9 mouse cellular contexts compared by ENCODE assay signal in genomic region chr11:65088451-65089222, GRCm38 (mm10).
DNase-seq lines count a peak whose midpoint lies in the region; TF ChIP-seq lines count a peak whose summit lies in the region.
"Had no signal": no experiment of that assay in that cellular context is flagged by ENCODE, and none has a peak within 500 bp of the region (broad histone marks: within the 10 kb centered on the region; RNA-seq: fewer than 3 reads in every experiment).

No protein-coding gene starts in this region.

- H3K36me3 ChIP-seq in MEL (ENCODE audit: control insufficient read depth in 1 of 2, insufficient read depth in 2 of 2, low read length in 2 of 2), result no peaks in the 10 kb centered on the region
- no peaks in the 10 kb centered on the region for H3K36me3 ChIP-seq in small intestine, adult 2 months (ENCODE audit: control insufficient read depth, insufficient read depth, low read length)
- H3K36me3 ChIP-seq: heart, embryonic 13.5 days; neural tube, embryonic 12.5 days had no signal

- peak; percentile 58 to 63 for DNase-seq in left cerebral cortex, postnatal 14 days (ENCODE audit: low spot score in 2 of 2)
- no peak for DNase-seq in left cerebral cortex, postnatal 36 days (ENCODE audit: low spot score in 2 of 2)
- peak; percentile 28 for DNase-seq in MEL (ENCODE audit: low read depth, low spot score)
- DNase-seq in adrenal gland, postnatal 36 days, result peak; percentile 49 to 73
- peak; percentile 84 to 85 for DNase-seq in kidney, postnatal 4 days

- no peaks in the 10 kb centered on the region for H3K4me1 ChIP-seq in MEL (ENCODE audit: control insufficient read depth in 1 of 2, insufficient read depth in 2 of 2, low read length in 2 of 2)
- H3K4me1 ChIP-seq in embryonic fibroblast, embryonic 13.5 days (ENCODE audit: control insufficient read depth, insufficient read depth, low read length), result no peaks in the 10 kb centered on the region
- H3K4me1 ChIP-seq in small intestine, adult 2 months (ENCODE audit: control insufficient read depth, insufficient read depth, insufficient read length, low read length), result peaks cover 2% of the 10 kb centered on the region; the same call in 1 of the 2 replicates
- H3K4me1 ChIP-seq: neural tube, embryonic 12.5 days had no signal

- H3K27ac ChIP-seq in MEL (ENCODE audit: control insufficient read depth, low read depth, low read length), result no peak overlapping the region
- H3K27ac ChIP-seq in embryonic fibroblast, embryonic 13.5 days (ENCODE audit: insufficient read depth, low read length), result no peak overlapping the region
- H3K27ac ChIP-seq in small intestine, adult 2 months (ENCODE audit: insufficient read depth, low read depth, low read length), result no peak overlapping the region
- H3K27ac ChIP-seq: heart, embryonic 13.5 days; neural tube, embryonic 12.5 days had no signal

- intact Hi-C loops in left cerebral cortex, postnatal 14 days (cut with DNase I), result no loop called here
- intact Hi-C loops in left cerebral cortex, postnatal 36 days (cut with DNase I), result loop anchor here (1.0 to 5.0 kb wide), 2 partner anchors 43 to 74 kb away; partner anchors contain the start of gene Arhgap44

- H3K79me2 ChIP-seq in MEL (ENCODE audit: control insufficient read depth, insufficient read depth, low read length, poor library complexity), result no peaks in the 10 kb centered on the region

- no peak overlapping the region for H3K9ac ChIP-seq in MEL (ENCODE audit: control insufficient read depth, low read depth, low read length, poor library complexity, severe bottlenecking)
- H3K9ac ChIP-seq: heart, embryonic 13.5 days; neural tube, embryonic 12.5 days had no signal

- no peaks in the 10 kb centered on the region for H3K9me3 ChIP-seq in MEL (replicated peaks; ENCODE audit: insufficient read depth, low read length)
- H3K9me3 ChIP-seq: heart, embryonic 13.5 days; neural tube, embryonic 12.5 days had no signal

- no peak for TF ChIP-seq POLR2A in MEL (IDR thresholded peaks at IDR 0.05; ENCODE audit: control insufficient read depth in 1 of 2, insufficient read depth in 1 of 2, low read depth in 1 of 2, low read length in 2 of 2, poor library complexity in 1 of 2)
- no peak for TF ChIP-seq POLR2A in embryonic fibroblast, embryonic 13.5 days (IDR thresholded peaks at IDR 0.05; ENCODE audit: low read depth, low read length)
- no peak for TF ChIP-seq POLR2A in small intestine, adult 2 months (IDR thresholded peaks at IDR 0.05; ENCODE audit: low read depth, low read length)

- H3K4me3 ChIP-seq in MEL (ENCODE audit: control insufficient read depth in 1 of 2, insufficient read depth in 1 of 2, low read depth in 2 of 2, low read length in 2 of 2), result no peak overlapping the region
- H3K4me3 ChIP-seq in embryonic fibroblast, embryonic 13.5 days (ENCODE audit: insufficient read depth, low read length), result no peak overlapping the region
- no peak overlapping the region for H3K4me3 ChIP-seq in small intestine, adult 2 months (ENCODE audit: low read depth, low read length)
- H3K4me3 ChIP-seq: heart, embryonic 13.5 days; neural tube, embryonic 12.5 days had no signal

- peak; percentile 10 for TF ChIP-seq RAD21 in MEL (IDR thresholded peaks at IDR 0.05; ENCODE audit: low read depth, low read length)

- TF ChIP-seq CTCF in MEL (IDR thresholded peaks at IDR 0.05 in 2 of 3, conservative IDR thresholded peaks at IDR 0.05 in 1 of 3; ENCODE audit: control insufficient read depth in 1 of 3, insufficient read depth in 1 of 3, low read depth in 2 of 3, low read length in 3 of 3, poor library complexity in 1 of 3, severe bottlenecking in 1 of 3), result peak; percentile 43 to 57 (median 47)
- peak; percentile 57; the same call in 1 of the 2 replicates for TF ChIP-seq CTCF in embryonic fibroblast, embryonic 13.5 days (IDR thresholded peaks at IDR 0.05; ENCODE audit: borderline replicate concordance, insufficient read depth, low read length)
- TF ChIP-seq CTCF in small intestine, adult 2 months (IDR thresholded peaks at IDR 0.05; ENCODE audit: extremely low read depth, insufficient read length, insufficient replicate concordance, low read depth, low read length), result peak; percentile 32; the same call in 1 of the 2 replicates

- TF ChIP-seq EP300 in MEL (IDR thresholded peaks at IDR 0.05; ENCODE audit: low read depth in 1 of 2, low read length in 2 of 2), result no peak

- no peaks in the 10 kb centered on the region for H3K27me3 ChIP-seq in MEL (ENCODE audit: control insufficient read depth in 1 of 2, insufficient read depth in 2 of 2, low read length in 2 of 2)
- no peaks in the 10 kb centered on the region for H3K27me3 ChIP-seq in small intestine, adult 2 months (ENCODE audit: control insufficient read depth, insufficient read depth, low read length)
- H3K27me3 ChIP-seq: heart, embryonic 13.5 days; neural tube, embryonic 12.5 days had no signal

- 15% methylated on average over 5 of the region's 5 CpGs for WGBS in small intestine, adult 2 months

TF ChIP-seq in MEL, 35 proteins besides CTCF, POLR2A, EP300 and RAD21:
- TF ChIP-seq POLR2AphosphoS2 (IDR thresholded peaks at IDR 0.05; ENCODE audit: low read length) (no peak), SMC3 (IDR thresholded peaks at IDR 0.05; ENCODE audit: low read depth, low read length) (peak; percentile 42), MAZ (IDR thresholded peaks at IDR 0.05; ENCODE audit: low read depth, low read length) (no peak), MYB (IDR thresholded peaks at IDR 0.05; ENCODE audit: low read depth, low read length) (no peak), USF2 (IDR thresholded peaks at IDR 0.05; ENCODE audit: borderline replicate concordance in 1 of 2, insufficient read depth in 1 of 2, low read depth in 1 of 2, low read length in 2 of 2) (no peak), E2F4 (IDR thresholded peaks at IDR 0.05; ENCODE audit: borderline replicate concordance, low read depth, low read length) (no peak)

Comparison
In these comparisons a context has a peak if more than half of its experiments do, and no peak if none do; other contexts are left out.
1. DNase-seq: peak in left cerebral cortex, postnatal 14 days (2 of 2), MEL (single experiment), adrenal gland, postnatal 36 days (2 of 2) and kidney, postnatal 4 days (2 of 2); none in left cerebral cortex, postnatal 36 days (0 of 2).
2. Peak in every context shown above with its lines, with median percentiles within 50 percentile points of each other: CTCF ChIP-seq.